Mouse (Mus musculus): ENCODE results near the gene Sertad4. TPM values are rescaled to one million over a fixed set of nuclear protein-coding genes. Genes with fewer than 3 reads are reported as not detected.
A peak's percentile ranks its signal among the peaks of the same experiment; 100 is the strongest.

Sertad4 gene
- total RNA-seq, 1 experiment, result 1.6 TPM

DNA sequence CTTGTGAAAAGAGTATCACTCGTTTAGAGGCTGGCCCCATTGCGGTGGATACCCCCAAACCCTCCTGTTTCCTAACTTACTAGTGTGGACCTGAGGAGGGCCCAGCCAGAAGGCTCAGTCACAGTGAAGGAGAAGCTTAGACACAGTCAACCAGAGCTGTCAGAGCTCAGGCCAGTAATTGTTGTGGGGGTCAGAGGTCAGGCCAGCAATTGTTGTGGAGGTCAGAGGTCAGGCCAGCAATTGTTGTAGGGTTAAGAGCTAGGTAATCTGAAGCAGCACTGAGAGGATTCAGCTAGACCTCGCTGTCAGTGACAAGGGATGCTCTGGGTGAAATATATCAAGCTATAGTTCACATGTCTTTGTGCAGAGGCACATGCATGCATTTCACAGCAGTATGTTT is 8.3 kb downstream of the Sertad4 start:
- Histone ChIP-seq H3K9me3 (ENCODE audit: control insufficient read depth, insufficient read depth, low read depth, low read length) (no peaks in the 10 kb centered on the region), H3K36me3 (ENCODE audit: control insufficient read depth, insufficient read depth, low read length, poor library complexity, severe bottlenecking) (no peaks in the 10 kb centered on the region; the same call in 1 of the 2 replicates), H3K27ac (ENCODE audit: insufficient read depth, low read depth, low read length, poor library complexity, severe bottlenecking) (no peak overlapping the region), H3K9ac (ENCODE audit: insufficient read depth, low read depth, low read length, poor library complexity, severe bottlenecking) (no peak overlapping the region), H3K4me1 (ENCODE audit: control insufficient read depth in 2 of 2, insufficient read depth in 2 of 2, low read length in 2 of 2, poor library complexity in 1 of 2) (peaks cover 0 to 4% of the 10 kb centered on the region in 2 experiments; a peak in 1 of 4 replicates), H3K4me3 (ENCODE audit: insufficient read depth in 1 of 2, low read depth in 1 of 2, low read length in 2 of 2, poor library complexity in 1 of 2, severe bottlenecking in 1 of 2) (no peak overlapping the region)
- TF ChIP-seq CHD2 (IDR thresholded peaks at IDR 0.05; ENCODE audit: low read depth, low read length) (no peak), ZC3H11A (IDR thresholded peaks at IDR 0.05; ENCODE audit: borderline replicate concordance, low read depth, low read length) (no peak), ZNF384 (IDR thresholded peaks at IDR 0.05; ENCODE audit: low read depth, low read length) (no peak), MAFK (IDR thresholded peaks at IDR 0.05; ENCODE audit: insufficient read depth, low read depth, low read length) (no peak), HCFC1 (IDR thresholded peaks at IDR 0.05; ENCODE audit: borderline replicate concordance, insufficient read depth, low read length) (no peak)
- DNase-seq (ENCODE audit: low read depth, low spot score), result no peak
- in situ Hi-C loops (cut with MboI; ENCODE audit: low sequenced_read_pairs in 2 of 2, unreplicated experiment in 2 of 2), result no loop called here

DNA sequence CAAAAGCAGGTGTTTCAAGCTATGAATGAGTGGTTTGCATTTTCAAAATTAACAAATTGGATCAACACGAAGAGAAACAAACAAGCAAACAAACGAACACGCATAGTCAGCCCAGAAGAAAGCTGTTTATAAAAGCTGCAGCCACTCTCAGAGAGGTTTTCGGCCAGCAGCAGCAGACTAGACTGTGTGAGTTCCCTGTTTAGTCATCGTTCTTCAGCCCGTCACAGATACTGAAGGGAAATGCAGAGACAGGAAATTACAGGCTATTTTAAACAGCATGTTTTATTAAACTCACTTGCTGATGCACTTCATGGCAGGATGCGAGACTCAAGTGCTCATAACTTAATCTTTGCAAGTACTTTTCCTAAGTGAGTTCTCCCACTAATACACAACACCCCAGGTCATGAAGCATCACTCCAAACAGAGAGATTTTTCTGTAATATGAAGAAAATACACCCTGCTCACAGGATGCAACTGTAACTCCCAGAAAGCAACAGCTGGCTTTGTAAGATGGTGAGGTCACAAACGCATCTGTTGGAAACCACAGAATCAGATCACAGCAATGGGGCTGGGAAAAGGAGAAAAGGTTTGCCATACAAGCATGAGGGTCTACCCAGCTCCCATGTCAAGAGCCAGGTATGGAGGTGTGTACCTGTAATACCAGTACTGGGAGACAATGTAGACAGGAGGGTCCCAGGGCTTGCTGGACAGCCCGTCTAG is 14.3 kb downstream of the Sertad4 start:
- Histone ChIP-seq H3K27ac (ENCODE audit: insufficient read depth, low read depth, low read length, poor library complexity, severe bottlenecking) (no peak overlapping the region), H3K36me3 (ENCODE audit: control insufficient read depth, insufficient read depth, low read length, poor library complexity, severe bottlenecking) (no peaks in the 10 kb centered on the region)

DNA sequence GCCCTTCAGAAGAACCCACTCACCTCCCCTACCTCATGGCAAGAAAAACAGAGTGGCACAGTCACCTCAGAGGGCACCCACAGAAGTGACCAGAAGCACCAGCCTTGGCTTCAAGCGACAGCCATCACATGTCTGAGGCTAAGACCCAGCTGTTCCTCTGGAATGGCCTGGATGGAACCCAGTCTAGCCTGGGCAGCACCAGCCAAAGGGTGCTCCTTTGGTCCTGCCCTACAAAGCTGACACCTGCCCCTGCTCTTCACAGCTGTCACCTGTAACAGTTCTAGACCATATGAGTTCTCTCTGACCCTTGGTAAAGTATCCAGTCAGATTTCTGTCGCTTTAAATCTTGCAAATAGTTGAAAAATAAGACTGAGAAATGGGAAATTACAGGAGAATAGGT is 14.9 kb downstream of the Sertad4 start:
- H3K4me3 ChIP-seq (ENCODE audit: insufficient read depth in 1 of 2, low read depth in 1 of 2, low read length in 2 of 2, poor library complexity in 1 of 2, severe bottlenecking in 1 of 2), result no peak overlapping the region
- TF ChIP-seq HCFC1 (IDR thresholded peaks at IDR 0.05; ENCODE audit: borderline replicate concordance, insufficient read depth, low read length) (no peak), ZC3H11A (IDR thresholded peaks at IDR 0.05; ENCODE audit: borderline replicate concordance, low read depth, low read length) (no peak), MAFK (IDR thresholded peaks at IDR 0.05; ENCODE audit: insufficient read depth, low read depth, low read length) (no peak)
- no peaks in the 10 kb centered on the region for H3K36me3 ChIP-seq (ENCODE audit: control insufficient read depth, insufficient read depth, low read length, poor library complexity, severe bottlenecking)
- no peaks in the 10 kb centered on the region for H3K4me1 ChIP-seq (ENCODE audit: control insufficient read depth in 2 of 2, insufficient read depth in 2 of 2, low read length in 2 of 2, poor library complexity in 1 of 2)
- H3K9ac ChIP-seq (ENCODE audit: insufficient read depth, low read depth, low read length, poor library complexity, severe bottlenecking), result no peak overlapping the region
- H3K27ac ChIP-seq (ENCODE audit: insufficient read depth, low read depth, low read length, poor library complexity, severe bottlenecking), result no peak overlapping the region
- H3K9me3 ChIP-seq (ENCODE audit: control insufficient read depth, insufficient read depth, low read depth, low read length), result no peaks in the 10 kb centered on the region
- in situ Hi-C loops (cut with MboI; ENCODE audit: low sequenced_read_pairs in 2 of 2, unreplicated experiment in 2 of 2), result no loop called here
- no peak for DNase-seq (ENCODE audit: low read depth, low spot score)

More for the DNA sequence above, 14.3 kb downstream of the Sertad4 start:
- no peak for DNase-seq (ENCODE audit: low read depth, low spot score)
- Histone ChIP-seq H3K9ac (ENCODE audit: insufficient read depth, low read depth, low read length, poor library complexity, severe bottlenecking) (no peak overlapping the region), H3K9me3 (ENCODE audit: control insufficient read depth, insufficient read depth, low read depth, low read length) (no peaks in the 10 kb centered on the region), H3K4me1 (ENCODE audit: control insufficient read depth in 2 of 2, insufficient read depth in 2 of 2, low read length in 2 of 2, poor library complexity in 1 of 2) (no peaks in the 10 kb centered on the region), H3K4me3 (ENCODE audit: insufficient read depth in 1 of 2, low read depth in 1 of 2, low read length in 2 of 2, poor library complexity in 1 of 2, severe bottlenecking in 1 of 2) (no peak overlapping the region)
- no peak for TF ChIP-seq MAFK (IDR thresholded peaks at IDR 0.05; ENCODE audit: insufficient read depth, low read depth, low read length)
- TF ChIP-seq CHD2 (IDR thresholded peaks at IDR 0.05; ENCODE audit: low read depth, low read length), result no peak
- no peak for TF ChIP-seq HCFC1 (IDR thresholded peaks at IDR 0.05; ENCODE audit: borderline replicate concordance, insufficient read depth, low read length)
- TF ChIP-seq ZC3H11A (IDR thresholded peaks at IDR 0.05; ENCODE audit: borderline replicate concordance, low read depth, low read length), result no peak
- no peak for TF ChIP-seq ZNF384 (IDR thresholded peaks at IDR 0.05; ENCODE audit: low read depth, low read length)
- in situ Hi-C loops (cut with MboI; ENCODE audit: low sequenced_read_pairs in 2 of 2, unreplicated experiment in 2 of 2), result no loop called here

DNA sequence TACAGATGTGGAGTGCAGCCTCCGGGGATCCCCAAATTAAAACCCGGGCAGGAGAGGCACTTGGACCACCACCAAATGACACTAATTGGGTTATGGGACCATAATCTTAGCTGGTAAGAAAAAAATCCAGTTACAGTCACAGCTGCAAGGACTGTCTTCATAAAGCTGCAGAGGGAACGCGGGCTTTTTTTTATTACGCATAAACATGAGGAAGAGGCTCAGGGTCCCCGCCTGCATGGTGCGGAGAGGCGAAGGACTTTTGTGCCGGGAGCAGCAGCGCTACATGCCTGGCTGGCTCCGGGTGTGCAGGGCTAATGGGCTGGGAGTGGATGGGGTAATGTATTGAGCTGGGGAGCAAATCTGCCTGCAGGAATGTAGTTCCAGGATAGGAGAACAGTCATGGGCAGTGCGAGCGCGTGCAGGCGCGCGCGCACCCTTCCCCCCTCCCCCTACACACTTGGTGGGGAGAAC is 20.3 kb downstream of the Sertad4 start:
- TF ChIP-seq ZNF384 (IDR thresholded peaks at IDR 0.05; ENCODE audit: low read depth, low read length) (no peak), ZC3H11A (IDR thresholded peaks at IDR 0.05; ENCODE audit: borderline replicate concordance, low read depth, low read length) (no peak), MAFK (IDR thresholded peaks at IDR 0.05; ENCODE audit: insufficient read depth, low read depth, low read length) (no peak), CHD2 (IDR thresholded peaks at IDR 0.05; ENCODE audit: low read depth, low read length) (no peak), HCFC1 (IDR thresholded peaks at IDR 0.05; ENCODE audit: borderline replicate concordance, insufficient read depth, low read length) (no peak)
- no peaks in the 10 kb centered on the region for H3K9me3 ChIP-seq (ENCODE audit: control insufficient read depth, insufficient read depth, low read depth, low read length)
- no peaks in the 10 kb centered on the region for H3K36me3 ChIP-seq (ENCODE audit: control insufficient read depth, insufficient read depth, low read length, poor library complexity, severe bottlenecking)
- peak overlapping the region; percentile 25 to 53; a peak in 3 of 4 replicates for H3K4me3 ChIP-seq (ENCODE audit: insufficient read depth in 1 of 2, low read depth in 1 of 2, low read length in 2 of 2, poor library complexity in 1 of 2, severe bottlenecking in 1 of 2)
- H3K27ac ChIP-seq (ENCODE audit: insufficient read depth, low read depth, low read length, poor library complexity, severe bottlenecking), result no peak overlapping the region
- H3K9ac ChIP-seq (ENCODE audit: insufficient read depth, low read depth, low read length, poor library complexity, severe bottlenecking), result no peak overlapping the region
- DNase-seq (ENCODE audit: low read depth, low spot score), result no peak
- peaks cover 9 to 10% of the 10 kb centered on the region in 2 experiments; a peak in 3 of 4 replicates for H3K4me1 ChIP-seq (ENCODE audit: control insufficient read depth in 2 of 2, insufficient read depth in 2 of 2, low read length in 2 of 2, poor library complexity in 1 of 2)
- in situ Hi-C loops (cut with MboI; ENCODE audit: low sequenced_read_pairs in 2 of 2, unreplicated experiment in 2 of 2), result no loop called here

Measured in ES-E14 (cell line).